Mouse (Mus musculus): Measurements from ENCODE around the gene Olfr1337.

GRCm38 (mm10) chr4:118740988-118741698 is 41.2 kb downstream of the Olfr1337 start:
- no peak for TF ChIP-seq POLR2A (IDR thresholded peaks at IDR 0.05; ENCODE audit: low read depth, low read length)
- no peak for TF ChIP-seq CTCF (conservative IDR thresholded peaks at IDR 0.05; ENCODE audit: insufficient read depth, insufficient read length, low read depth, low read length)

Data from kidney, adult 2 months (tissue).